Mouse (Mus musculus) kidney, postnatal 36 days (tissue): ENCODE measurements at regions not wholly inside any gene's neighbourhood (a gene's known extent, or its start where the extent isn't known, plus 50 kb on each side); places are given as distances from the start of the nearest gene placed in this dataset.

Source experiments
- DNase-seq, 2 experiments: peaks; one replicate each; pipeline ENCODE4 v3.0.0; 2021 to 2022; ENCODE audit warnings: mixed read lengths in 2 of 2

DNA sequence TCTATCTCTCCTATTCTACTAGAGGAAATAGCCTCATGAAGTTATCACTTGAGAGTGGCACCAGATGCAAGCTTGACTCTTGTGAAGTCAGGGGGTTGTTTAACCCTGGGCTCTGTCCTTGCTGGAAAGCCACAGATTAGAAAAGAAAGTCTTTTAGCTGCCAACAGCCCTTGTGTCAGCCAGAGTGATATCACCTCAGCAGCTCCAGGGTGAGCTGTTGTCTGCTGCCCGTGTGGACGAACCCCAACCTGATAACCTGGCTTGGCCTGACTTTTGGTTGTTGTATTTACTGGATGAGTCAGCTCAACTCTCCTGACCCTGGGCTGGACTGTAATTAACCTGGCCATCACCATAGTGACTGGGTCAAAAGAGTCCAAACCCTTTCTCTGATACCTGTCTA, 88.6 kb upstream of the Serbp1 start:
- no peak for DNase-seq

DNA sequence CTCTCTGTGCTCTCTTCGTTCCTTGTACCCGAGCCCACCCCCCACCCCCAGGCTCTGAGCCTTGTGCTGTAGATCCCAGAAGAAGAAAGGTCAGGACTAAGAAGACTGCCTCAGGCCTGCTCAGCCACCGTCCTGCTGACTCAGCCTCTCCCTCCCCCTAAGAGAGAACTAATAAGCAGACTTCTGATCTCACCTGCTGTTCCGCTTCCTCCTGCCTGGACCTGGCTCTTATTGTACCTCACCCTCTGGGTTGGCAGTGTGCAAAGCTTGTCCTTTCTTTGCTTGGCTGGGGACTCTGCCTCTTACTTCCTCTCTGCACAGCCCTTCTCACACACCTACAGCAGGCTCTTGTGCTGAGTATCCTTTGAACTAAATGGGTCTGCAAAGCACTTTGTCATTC, 91.3 kb upstream of the Serbp1 start:
- peak; percentile 45 to 54 for DNase-seq

DNA sequence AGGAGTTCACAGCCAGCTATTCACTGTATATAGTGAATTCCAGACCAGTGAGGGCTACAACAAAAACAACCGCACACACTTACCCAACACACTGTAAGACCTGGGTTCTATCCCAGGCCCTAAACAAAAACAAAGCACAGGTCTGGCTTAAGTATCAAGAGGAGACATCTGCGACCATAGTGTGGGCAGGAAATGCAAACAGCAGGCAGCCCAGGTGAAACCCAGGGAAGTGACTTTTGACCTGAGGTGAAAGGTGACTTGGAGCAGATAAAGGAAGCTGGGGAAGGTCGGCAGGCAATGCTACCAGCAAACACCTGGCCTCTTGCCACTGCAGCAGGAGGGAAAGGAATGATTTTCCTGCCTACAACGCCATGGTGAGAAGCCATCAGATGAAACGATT, 92.0 kb upstream of the Serbp1 start:
- no peak for DNase-seq

- no peak for DNase-seq
Observed at GRCm38 (mm10) chr6:67144946-67145716, 92.8 kb upstream of the Serbp1 start.

DNA sequence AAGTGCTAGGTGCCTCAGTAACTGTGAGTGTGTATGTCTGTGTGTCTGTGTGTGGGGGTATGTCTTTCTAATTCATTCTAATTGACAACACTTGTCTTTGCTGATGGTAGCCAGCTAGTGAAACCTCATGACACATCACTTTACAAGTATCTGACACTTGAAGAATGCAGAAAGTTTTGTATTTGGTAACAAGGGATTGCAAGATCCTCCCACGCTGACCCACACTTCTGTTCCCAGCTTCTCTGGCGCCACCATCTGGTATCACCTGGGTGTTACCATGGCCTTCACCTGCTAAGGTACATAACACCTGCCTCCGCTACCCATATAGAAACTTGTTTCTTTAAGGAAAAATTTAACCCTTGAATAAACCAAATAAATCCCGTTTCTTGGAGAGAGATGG, 95.8 kb upstream of the Serbp1 start:
- DNase-seq: peak; percentile 84 to 92

- no peak for DNase-seq
Observed at GRCm38 (mm10) chr6:67140645-67141250, 97.2 kb upstream of the Serbp1 start.

DNA sequence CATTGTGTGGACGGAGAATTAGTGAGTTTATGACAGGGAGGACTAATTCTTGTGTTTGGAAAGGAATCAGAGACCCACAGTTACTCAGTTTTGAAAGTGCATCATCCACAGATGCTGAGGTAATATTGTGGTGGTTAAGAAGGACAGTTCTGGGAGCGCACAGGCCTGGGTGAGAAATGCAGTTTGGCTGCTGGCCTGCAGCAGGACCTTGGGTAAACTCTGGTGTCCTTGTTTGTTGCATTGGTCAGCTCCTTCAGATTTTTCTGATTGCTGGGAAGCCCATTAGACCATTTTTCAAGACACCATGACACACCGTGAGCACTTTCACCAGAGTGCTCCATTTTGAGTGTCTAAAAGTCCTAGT, 99.0 kb upstream of the Serbp1 start:
- DNase-seq: no peak

DNA sequence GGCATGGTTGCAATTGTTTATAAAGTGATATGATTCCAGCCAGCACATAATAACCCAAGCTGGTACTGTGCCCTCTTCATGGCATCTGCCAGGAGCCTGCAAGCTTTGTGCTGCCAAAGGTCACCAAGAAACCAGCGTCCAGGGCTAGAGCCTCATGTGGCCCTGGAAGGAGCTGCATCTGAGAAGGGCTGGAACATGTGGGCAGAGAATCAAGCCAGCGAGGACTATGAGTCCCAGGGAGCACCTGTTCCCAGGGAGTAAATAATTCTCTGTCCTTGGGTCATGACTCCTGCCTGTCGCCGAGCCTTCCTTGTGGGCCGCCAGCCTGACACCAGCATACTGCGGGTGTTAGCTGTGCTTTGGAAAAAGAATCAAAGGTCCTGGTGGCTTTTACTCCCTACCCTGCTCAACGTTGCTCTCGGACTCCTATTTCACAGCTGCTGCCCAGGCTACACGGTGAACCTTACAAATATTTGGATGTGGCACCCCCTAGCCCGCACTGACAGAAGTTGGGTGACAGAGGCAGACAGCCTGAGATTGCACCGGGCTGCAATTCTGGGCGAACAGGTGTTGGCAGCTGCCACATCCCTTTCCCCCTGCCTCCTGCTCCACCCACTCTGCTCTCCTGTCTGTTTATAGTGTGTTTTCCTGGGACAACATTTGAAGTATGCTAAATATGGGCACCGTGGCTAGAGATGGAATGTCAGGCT, 99.5 kb upstream of the Serbp1 start:
- peak; percentile 79 to 88 for DNase-seq

DNA sequence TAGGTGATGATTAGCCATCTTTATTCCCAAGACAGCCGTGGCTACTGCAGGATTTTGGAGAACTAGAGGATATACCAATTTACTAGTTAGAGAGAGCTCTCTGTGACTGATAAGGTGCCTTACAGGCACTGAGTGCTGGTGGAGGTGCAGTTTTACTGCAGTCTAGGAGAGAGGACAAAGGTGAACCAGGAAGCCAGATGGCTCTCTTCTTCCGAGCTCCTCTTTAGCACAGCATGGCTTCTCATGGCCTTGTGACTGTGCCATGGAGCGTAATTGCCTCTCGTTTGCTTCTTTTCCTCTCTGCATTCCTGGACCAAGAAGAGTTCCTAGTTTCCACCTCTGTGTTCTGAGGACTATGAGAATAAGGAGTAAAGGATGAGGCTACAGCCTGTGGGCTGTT, 100.2 kb upstream of the Gadd45a start:
- no peak for DNase-seq

DNA sequence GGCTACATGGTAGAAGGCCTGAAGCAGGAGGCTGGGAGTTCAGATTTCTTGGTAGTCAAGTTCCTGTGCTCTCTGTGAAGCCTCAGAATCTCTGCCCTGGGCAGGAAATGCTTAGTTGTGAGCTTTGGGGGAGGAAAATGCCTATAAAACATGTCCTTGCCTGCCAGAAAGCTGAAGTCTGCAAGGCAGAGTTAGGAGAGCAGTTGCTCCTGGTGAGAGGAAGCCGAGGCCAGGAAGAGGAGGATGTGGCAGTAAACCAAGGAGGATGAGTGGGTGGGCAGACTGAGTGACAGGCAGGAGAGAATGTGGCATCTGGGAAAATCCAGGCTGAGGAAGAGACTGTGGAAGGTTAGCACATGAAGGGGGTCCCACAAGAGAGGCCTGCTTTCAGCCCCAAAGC, 97.7 kb upstream of the Gadd45a start:
- no peak for DNase-seq

DNA sequence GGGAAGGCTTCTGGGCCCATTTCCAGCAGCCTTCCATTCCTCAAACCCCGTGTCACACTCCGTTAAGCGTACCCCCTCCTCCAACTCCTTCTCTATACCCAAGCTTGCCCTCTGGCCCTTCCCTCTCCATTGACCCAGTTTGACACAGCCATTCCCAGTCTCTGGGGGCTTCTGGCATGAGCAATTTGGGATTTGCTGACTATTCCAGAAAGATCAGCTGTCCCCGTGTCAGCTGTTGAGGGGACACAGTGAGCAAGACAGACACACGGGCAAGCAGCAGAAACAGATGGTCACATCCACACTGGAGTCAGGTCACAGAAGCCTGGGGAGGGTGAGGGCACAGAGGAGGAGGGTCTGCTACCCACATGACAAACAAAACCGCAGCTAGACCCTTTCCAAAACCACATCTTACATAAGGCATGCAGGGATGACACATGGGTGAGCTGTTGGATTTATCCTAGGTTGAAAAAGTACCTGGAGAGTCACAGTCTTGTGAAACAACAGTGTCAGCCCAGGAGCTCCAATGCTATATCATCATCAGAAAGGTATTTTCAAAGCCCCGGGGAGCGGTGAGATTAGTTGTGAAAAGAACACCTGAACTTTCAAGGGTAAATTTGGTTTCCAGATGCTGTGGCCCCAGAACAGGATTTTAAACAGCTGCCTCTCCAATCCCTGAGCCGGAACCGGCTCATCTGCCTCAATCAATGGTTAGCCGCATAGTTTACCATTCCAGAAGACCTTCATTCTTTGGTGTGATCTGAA, 93.5 kb upstream of the Gadd45a start:
- DNase-seq: no peak

DNA sequence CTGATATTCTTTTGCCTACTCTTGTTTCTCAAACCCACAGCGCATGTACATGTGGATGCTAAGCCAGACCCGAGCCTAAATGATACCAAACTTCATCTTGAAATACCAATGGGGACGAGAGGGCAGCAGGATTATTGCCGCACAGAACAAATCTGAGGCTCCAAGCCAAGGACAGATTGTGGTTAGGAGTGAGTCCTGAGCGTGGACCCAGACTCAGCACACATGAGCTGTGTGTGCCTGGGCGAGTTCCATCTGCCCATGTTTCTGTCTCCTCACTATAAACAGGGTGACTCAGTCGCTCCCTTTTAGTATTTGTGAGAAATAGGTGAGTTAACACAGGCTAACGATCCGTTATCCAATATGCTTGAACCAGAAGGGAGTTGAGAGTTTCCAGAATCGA, 92.4 kb upstream of the Gadd45a start:
- DNase-seq: no peak

DNA sequence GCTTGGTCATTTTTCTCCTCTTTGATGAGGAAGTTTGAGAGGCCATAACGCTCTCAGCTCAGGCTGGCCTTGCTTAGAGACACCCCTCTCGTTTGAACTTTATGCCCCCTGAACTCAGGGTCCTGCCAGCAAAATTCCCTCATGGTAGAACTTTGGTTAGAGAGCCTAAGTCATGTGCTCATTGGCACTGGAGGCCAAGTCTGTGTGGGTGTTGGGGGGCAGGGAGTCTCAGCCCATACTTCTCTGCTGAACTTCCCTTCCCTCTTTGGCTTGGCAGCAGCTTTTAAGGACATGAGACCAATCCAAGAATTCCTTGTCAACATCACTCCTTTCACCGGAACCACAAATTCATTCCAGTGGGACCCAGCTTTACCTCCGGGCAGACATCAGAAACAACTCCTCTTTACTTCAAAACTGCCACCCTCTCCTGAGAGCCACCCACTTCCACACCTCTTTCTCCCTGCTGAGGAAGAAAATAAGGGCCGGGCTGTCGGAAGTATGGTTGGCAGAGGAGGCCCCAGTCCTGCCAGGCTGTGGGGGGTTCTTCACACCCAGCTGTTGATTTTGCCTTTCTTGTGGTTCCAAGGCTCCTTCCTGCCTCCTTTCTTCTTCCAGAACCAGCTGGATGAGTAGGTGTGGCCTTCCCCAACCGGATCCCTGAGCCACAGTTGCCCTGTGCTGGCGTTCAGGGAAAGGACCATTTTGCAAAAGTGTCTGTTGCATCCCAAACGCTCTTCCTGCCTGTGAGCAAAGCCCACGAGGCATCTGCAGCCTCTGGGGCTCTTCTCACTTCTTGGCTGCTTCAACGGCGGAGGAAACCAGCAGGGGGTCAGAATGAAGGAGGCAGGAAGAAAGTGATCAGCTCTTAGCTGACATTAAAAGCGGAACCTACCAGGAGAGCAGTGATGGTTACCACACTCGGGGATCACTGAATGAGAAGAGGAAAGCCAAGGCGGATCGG, 91.5 kb upstream of the Gadd45a start:
- peak; percentile 66 to 67 for DNase-seq

DNA sequence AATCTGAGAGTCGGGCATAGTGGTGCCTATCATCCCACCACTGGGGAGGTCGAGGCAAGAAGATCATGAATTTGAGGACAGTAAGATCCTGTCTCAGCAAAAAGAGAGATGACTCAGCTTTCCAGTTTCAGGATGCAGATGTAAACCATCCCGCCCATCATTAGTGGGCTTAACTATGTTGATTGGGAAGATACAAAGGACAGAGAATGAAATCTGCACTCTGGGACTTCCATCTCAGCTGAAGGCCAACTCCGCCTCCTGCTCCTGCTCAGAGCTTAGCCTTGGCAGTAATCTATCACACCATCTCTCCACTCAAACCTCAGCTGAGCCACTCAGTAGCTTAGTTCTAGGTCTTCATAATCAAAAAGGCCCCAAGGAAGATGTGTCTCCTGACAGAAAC, 90.5 kb upstream of the Gadd45a start:
- DNase-seq: no peak

GRCm38 (mm10) chr6:67125715-67126312, 88.6 kb upstream of the Gadd45a start:
- DNase-seq: no peak

DNA sequence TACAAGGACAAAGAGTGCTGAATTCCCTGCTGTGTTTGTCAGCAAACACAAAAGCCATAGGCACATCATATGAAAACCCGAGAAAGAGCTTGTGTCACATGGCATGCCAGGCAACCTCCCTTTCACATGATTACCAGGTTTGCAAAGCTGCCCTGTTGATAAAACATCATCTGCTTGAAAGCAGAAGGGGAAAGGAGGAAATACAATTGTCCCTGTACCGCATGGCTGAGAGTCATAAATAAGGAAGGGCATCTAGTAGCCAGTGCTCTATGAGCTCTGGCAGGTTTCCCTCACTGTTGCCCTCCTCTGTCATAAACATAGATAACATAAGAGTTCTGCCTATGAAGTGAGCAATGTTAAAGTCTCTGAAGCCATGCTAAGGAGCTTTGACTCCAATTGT, 86.8 kb upstream of the Gadd45a start:
- DNase-seq: no peak

GRCm38 (mm10) chr6:67123071-67123470, 85.8 kb upstream of the Gadd45a start:
- DNase-seq: no peak

DNA sequence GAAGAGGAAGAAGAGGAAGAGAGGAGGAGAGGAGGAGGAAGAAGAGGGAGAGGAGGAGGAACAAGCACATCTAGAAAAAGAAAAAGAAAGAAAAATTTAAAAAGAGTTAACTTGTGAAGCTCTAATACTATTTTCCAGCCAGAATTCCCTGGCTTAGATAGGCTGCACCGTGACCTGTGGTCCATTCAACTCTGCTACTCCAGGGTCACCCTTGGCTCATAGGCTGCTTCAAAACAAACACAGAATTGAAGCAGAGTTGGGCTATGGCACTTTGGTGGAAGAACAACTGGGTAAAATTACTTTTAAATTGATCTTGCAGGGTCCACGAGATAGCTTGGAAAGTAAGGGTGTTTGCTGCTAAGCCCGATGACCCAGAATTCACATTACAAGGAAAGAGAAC, 79.0 kb upstream of the Gadd45a start:
- peak in 1 of 2 experiments; percentile 34 for DNase-seq

- no peak for DNase-seq
Observed at GRCm38 (mm10) chr6:67115505-67116303, 78.4 kb upstream of the Gadd45a start.

- DNase-seq: no peak
Observed at GRCm38 (mm10) chr6:67114753-67115152, 77.5 kb upstream of the Gadd45a start.
